In genomic region chr3:10087994-10088393, GRCm38 (mm10) we compare ENCODE assay signal across 7 mouse cellular contexts. TPM values are rescaled to one million over a fixed set of nuclear protein-coding genes. Genes with fewer than 3 reads are reported as not detected.
DNase-seq lines count a peak whose midpoint lies in the region; ATAC-seq and TF ChIP-seq lines count a peak whose summit lies in the region.
"Not testable (repeated sequence)": the region's sequence is repeated elsewhere in the genome, so short reads cannot be mapped to it uniquely, and the experiment has no call there.

TSS of gene Gm9833 (plus strand) at chr3:10088110.

- H3K4me3 ChIP-seq in embryonic facial prominence, embryonic 10.5 days = peak within 1 kb of the TSS; percentile 30; the same call in 1 of the 2 replicates
- peak within 1 kb of the TSS; percentile 32 for H3K4me3 ChIP-seq in forebrain, embryonic 15.5 days
- not testable (repeated sequence) for H3K4me3 ChIP-seq in intestine, postnatal 0 days (ENCODE audit: low read depth, low read length); neural tube, embryonic 12.5 days
- H3K4me3 ChIP-seq in limb, embryonic 12.5 days (replicated peaks) = 0 out of 2 replicates have a peak within 1 kb of the TSS, but pooled peaks have one; percentile 15
- peak within 1 kb of the TSS; percentile 24; the same call in 1 of the 2 replicates for H3K4me3 ChIP-seq in lung, embryonic 16.5 days (ENCODE audit: low read length)

- not testable (repeated sequence) for H3K36me3 ChIP-seq in embryonic facial prominence, embryonic 10.5 days (replicated peaks); forebrain, embryonic 15.5 days; intestine, postnatal 0 days (ENCODE audit: control insufficient read depth, insufficient read depth); limb, embryonic 12.5 days; lung, embryonic 16.5 days (ENCODE audit: control insufficient read depth, insufficient read depth, low read length); neural tube, embryonic 12.5 days

- not testable (repeated sequence) for H3K27ac ChIP-seq in embryonic facial prominence, embryonic 10.5 days (replicated peaks); forebrain, embryonic 15.5 days (replicated peaks); intestine, postnatal 0 days (ENCODE audit: low read depth, low read length); limb, embryonic 12.5 days; lung, embryonic 16.5 days (ENCODE audit: low read length); neural tube, embryonic 12.5 days

- peaks cover 22% of the 10 kb centered on the region for H3K27me3 ChIP-seq in embryonic facial prominence, embryonic 10.5 days (replicated peaks; ENCODE audit: low read depth, poor library complexity, severe bottlenecking)
- not testable (repeated sequence) for H3K27me3 ChIP-seq in forebrain, embryonic 15.5 days; intestine, postnatal 0 days (replicated peaks; ENCODE audit: control insufficient read depth, insufficient read depth, low read length); limb, embryonic 12.5 days; lung, embryonic 16.5 days (ENCODE audit: control insufficient read depth, insufficient read depth, low read depth, low read length); neural tube, embryonic 12.5 days (replicated peaks)

- H3K9me3 ChIP-seq in embryonic facial prominence, embryonic 10.5 days; forebrain, embryonic 15.5 days; intestine, postnatal 0 days (ENCODE audit: control insufficient read depth); limb, embryonic 12.5 days; lung, embryonic 16.5 days (ENCODE audit: control insufficient read depth, low read length); neural tube, embryonic 12.5 days: not testable (repeated sequence)

- H3K9ac ChIP-seq in forebrain, embryonic 15.5 days (replicated peaks); intestine, postnatal 0 days (ENCODE audit: low read depth, low read length); limb, embryonic 12.5 days (replicated peaks); lung, embryonic 16.5 days (ENCODE audit: low read length); neural tube, embryonic 12.5 days: not testable (repeated sequence)

- WGBS in embryonic facial prominence, embryonic 10.5 days = 47% methylated on average over 38 of the region's 38 CpGs
- WGBS in forebrain, embryonic 15.5 days = 37% methylated on average over 38 of the region's 38 CpGs
- 25% methylated on average over 30 of the region's 38 CpGs for WGBS in intestine, postnatal 0 days
- 26% methylated on average over 38 of the region's 38 CpGs for WGBS in limb, embryonic 12.5 days
- WGBS in lung, embryonic 16.5 days = 27% methylated on average over 30 of the region's 38 CpGs
- WGBS in neural tube, embryonic 12.5 days = 29% methylated on average over 38 of the region's 38 CpGs

- TF ChIP-seq CTCF in intestine, postnatal 0 days (IDR thresholded peaks at IDR 0.05; ENCODE audit: low read depth) = not testable (repeated sequence)

- H3K4me2 ChIP-seq in forebrain, embryonic 15.5 days (replicated peaks) = peak within 1 kb of the TSS; percentile 39
- peak within 1 kb of the TSS; percentile 35; the same call in 1 of the 2 replicates for H3K4me2 ChIP-seq in intestine, postnatal 0 days (replicated peaks; ENCODE audit: low read depth)
- peak within 1 kb of the TSS; percentile 41 for H3K4me2 ChIP-seq in limb, embryonic 12.5 days
- peak within 1 kb of the TSS; percentile 45 for H3K4me2 ChIP-seq in lung, embryonic 16.5 days (ENCODE audit: low read depth, low read length)
- H3K4me2 ChIP-seq in neural tube, embryonic 12.5 days (replicated peaks) = peak within 1 kb of the TSS; percentile 38

- DNase-seq in embryonic facial prominence, embryonic 10.5 days (ENCODE audit: low spot score) = not testable (repeated sequence)

- peak; percentile 27; the same call in 1 of the 2 replicates for ATAC-seq in forebrain, embryonic 15.5 days (replicated peaks)
- ATAC-seq in hematopoietic stem cell, adult 5-6 weeks (replicated peaks in 1 of 2; ENCODE audit: insufficient read depth in 1 of 2, low FRiP score in 2 of 2, low TSS enrichment in 1 of 2, low read depth in 1 of 2, poor library complexity in 2 of 2, severe bottlenecking in 2 of 2) = peak in 1 of 2 experiments; percentile 25; a peak in 3 of 4 replicates
- ATAC-seq in intestine, postnatal 0 days; limb, embryonic 12.5 days (ENCODE audit: insufficient number of reproducible peaks, insufficient read depth, low FRiP score, low TSS enrichment, low read depth); lung, embryonic 16.5 days (ENCODE audit: low read depth): not testable (repeated sequence)
- ATAC-seq in neural tube, embryonic 12.5 days (ENCODE audit: low FRiP score, low read depth) = 0 out of 2 replicates have a peak, but pooled peaks have one; percentile 63

- H3K4me1 ChIP-seq in embryonic facial prominence, embryonic 10.5 days; forebrain, embryonic 15.5 days; intestine, postnatal 0 days (replicated peaks; ENCODE audit: control insufficient read depth, insufficient read depth, low read length); lung, embryonic 16.5 days (replicated peaks; ENCODE audit: control insufficient read depth, insufficient read depth, low read length); neural tube, embryonic 12.5 days: not testable (repeated sequence)
- H3K4me1 ChIP-seq in limb, embryonic 12.5 days (replicated peaks) = peaks cover 11% of the 10 kb centered on the region; the same call in 1 of the 2 replicates

RNA-seq across cellular contexts. Expression of gene Gm9833, which starts in this region (rescaled TPM):
- polyA plus RNA-seq in embryonic facial prominence, embryonic 10.5 days (2016; fragmentation: Nextera tagmentation; extraction: Ambion mirVana) = 5.0 and 5.6 TPM in 2 replicates
- polyA plus RNA-seq in forebrain, embryonic 15.5 days (2015; fragmentation: Nextera tagmentation; extraction: Ambion mirVana) = 8.0 and 9.0 TPM in 2 replicates
- total RNA-seq in hematopoietic stem cell, adult 5-6 weeks (2017) = 11.6 and 13.2 TPM in 2 replicates
- 0.72 and 0.85 TPM in 2 replicates for polyA plus RNA-seq in intestine, postnatal 0 days (2015; fragmentation: Nextera tagmentation; extraction: Ambion mirVana)
- 3.4 and 3.5 TPM in 2 replicates for polyA plus RNA-seq in limb, embryonic 12.5 days (2016; fragmentation: Nextera tagmentation; extraction: Ambion mirVana)
- polyA plus RNA-seq in lung, embryonic 16.5 days (2015; fragmentation: Nextera tagmentation; extraction: Ambion mirVana) = 3.3 and 3.8 TPM in 2 replicates
- 9.8 and 10.1 TPM in 2 replicates for polyA plus RNA-seq in neural tube, embryonic 12.5 days (2016; fragmentation: Nextera tagmentation; extraction: Ambion mirVana)
